Mouse (Mus musculus): ENCODE results near the gene Orai2. TPM values are rescaled to one million over a fixed set of nuclear protein-coding genes. Genes with fewer than 3 reads are reported as not detected.

The Orai2 gene
- polyA plus RNA-seq (2017; shearing (Covaris generic)) = 98.4 TPM

DNA sequence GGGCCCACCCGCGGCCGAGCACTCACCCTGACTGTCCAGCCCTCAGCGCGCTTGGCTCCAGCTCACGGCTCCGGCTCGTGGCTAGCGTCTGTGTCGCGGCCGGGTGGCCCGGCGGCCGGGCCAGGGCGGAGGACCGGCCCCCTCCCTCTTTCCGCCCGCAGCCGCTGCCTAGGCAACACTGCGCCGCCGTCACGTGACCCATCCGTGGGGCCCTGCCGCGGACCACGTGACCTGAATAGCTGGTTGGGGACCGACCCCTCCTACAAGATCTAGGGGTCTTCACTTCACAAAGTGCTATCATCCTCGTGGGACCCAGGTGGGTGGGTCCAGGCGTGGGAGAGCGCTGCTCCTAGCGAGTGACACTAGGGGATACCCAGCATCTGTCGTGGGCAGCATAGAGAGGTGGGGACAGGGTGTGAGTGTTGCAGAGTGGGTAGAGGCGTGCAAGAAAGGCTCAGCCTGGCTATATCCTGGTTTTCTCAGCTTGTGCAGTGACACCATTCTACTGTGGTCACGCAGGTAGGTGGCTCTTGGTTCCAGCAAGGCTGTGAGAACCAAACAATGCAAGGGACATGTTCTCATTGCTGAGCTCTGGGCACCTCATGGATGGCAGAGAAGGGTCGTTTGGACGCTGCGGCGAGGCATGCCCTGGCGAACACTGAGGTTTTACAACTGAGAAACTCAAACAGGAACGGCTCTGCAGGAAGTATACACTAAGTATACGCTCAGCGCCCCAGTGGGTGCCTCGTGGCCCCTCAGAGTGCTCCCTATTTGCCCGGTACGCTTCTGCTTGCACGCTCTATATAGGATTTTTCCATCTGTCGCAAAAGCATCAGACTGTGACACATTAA is at the start of gene Orai2:
Gene Orai2 (minus strand): TSS at position 202 of the 851 bp plus-strand sequence.

GRCm38 (mm10) chr5:136198474-136199391 is 28.2 kb upstream of the Orai2 start, which contains the start of gene Prkrip1:
Gene Prkrip1 (minus strand): TSS chr5:136198963.

GRCm38 (mm10) chr5:136135571-136136291 is 34.8 kb downstream of the Orai2 start, which contains the start of the genes Lrwd1 and Alkbh4:
Gene Lrwd1 (minus strand): TSS chr5:136136074.
Gene Alkbh4 (plus strand): TSS chr5:136136146.

GRCm38 (mm10) chr5:136115891-136116783 is 54.4 kb downstream of the Orai2 start, which contains the start of gene Polr2j:
Gene Polr2j (plus strand): TSS chr5:136116631.

Other genes starting within 250 kb of the Orai2 start
- gene Ywhag, start 236.1 kb downstream of the Orai2 start, polyA plus RNA-seq (2017; shearing (Covaris generic)) = 51.7 TPM
- 0.52 TPM for gene Ssc4d, start 196.2 kb downstream of the Orai2 start, polyA plus RNA-seq (2017; shearing (Covaris generic))
- gene Zp3, start 190.6 kb downstream of the Orai2 start, polyA plus RNA-seq (2017; shearing (Covaris generic)) = not detected
- gene Dtx2, start 175.9 kb downstream of the Orai2 start, polyA plus RNA-seq (2017; shearing (Covaris generic)) = 32.1 TPM
- not detected for gene Upk3b, start 132.2 kb downstream of the Orai2 start, polyA plus RNA-seq (2017; shearing (Covaris generic))
- not detected for gene Upk3bl, start 116.2 kb downstream of the Orai2 start, polyA plus RNA-seq (2017; shearing (Covaris generic))
- gene Rasa4, start 86.8 kb downstream of the Orai2 start, polyA plus RNA-seq (2017; shearing (Covaris generic)) = 4.4 TPM
- gene Polr2j, start 54.1 kb downstream of the Orai2 start, polyA plus RNA-seq (2017; shearing (Covaris generic)) = 57.9 TPM
- 38.3 TPM for gene Lrwd1, start 34.6 kb downstream of the Orai2 start, polyA plus RNA-seq (2017; shearing (Covaris generic))
- gene Alkbh4, start 34.6 kb downstream of the Orai2 start, polyA plus RNA-seq (2017; shearing (Covaris generic)) = 47.3 TPM
- gene Prkrip1, start 28.2 kb upstream of the Orai2 start, polyA plus RNA-seq (2017; shearing (Covaris generic)) = 39.0 TPM
- gene Sh2b2, start 75.8 kb upstream of the Orai2 start, polyA plus RNA-seq (2017; shearing (Covaris generic)) = not detected

Measured in naive thymus-derived CD4-positive, alpha-beta T cell, adult 5 months (primary cell).